Mouse (Mus musculus) lung, adult 2 months (tissue): ENCODE results near the gene Elmo1.

Source experiments
- CTCF ChIP-seq: fragments of 200-500 bp; IDR thresholded peaks from 2 replicates; pipeline ENCODE4 v1.5.1; 2011; ENCODE audit warnings: mild to moderate bottlenecking, low read length, control low read depth; ENCODE audit not compliant: insufficient read depth
- POLR2A ChIP-seq: fragments of 200-500 bp; IDR thresholded peaks from 2 replicates; pipeline ENCODE4 v1.6.1; 2011; ENCODE audit warnings: low read depth, mild to moderate bottlenecking, control low read depth, low read length, borderline replicate concordance; ENCODE audit errors: extremely low read depth

DNA sequence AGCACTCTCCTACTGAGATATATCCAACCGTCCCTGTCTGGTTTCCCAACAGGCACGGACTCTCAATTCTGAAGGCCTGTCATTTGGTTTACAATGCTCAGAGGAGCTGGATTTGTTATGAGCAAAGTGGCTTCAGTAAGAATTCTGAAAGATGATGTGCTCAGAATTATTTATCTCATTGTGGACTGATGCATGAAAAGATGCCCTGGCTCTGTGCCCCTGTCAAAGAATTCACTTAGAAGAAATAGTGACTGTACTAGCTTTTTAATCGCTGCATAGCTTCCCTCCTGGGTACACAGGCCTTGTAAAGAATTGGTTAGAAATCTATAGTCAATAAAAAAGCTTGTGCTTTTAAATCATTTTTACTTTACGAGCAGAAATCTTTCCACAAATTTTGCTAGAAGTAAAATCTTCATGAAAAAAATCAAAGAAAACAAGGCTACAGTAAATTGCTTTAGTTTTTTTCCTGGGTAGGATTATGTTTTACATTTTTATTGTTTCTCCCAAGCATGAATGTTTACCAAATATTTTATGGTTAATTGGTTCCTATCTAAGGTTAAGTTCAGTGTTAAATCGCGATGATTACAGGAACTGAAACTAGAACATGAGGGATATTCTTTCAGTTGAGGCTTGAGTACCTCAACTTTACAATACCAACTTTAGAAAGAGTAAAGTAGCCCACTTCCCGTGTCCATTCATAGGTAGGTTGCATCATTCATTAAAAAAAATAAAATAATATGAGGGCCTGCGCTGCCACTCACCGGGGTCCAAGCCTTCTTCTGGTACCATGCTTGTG, 320.1 kb downstream of the Elmo1 start:
- TF ChIP-seq POLR2A: no peak
- no peak for TF ChIP-seq CTCF
